Mouse (Mus musculus) gastrocnemius, postnatal 10 days (tissue): ENCODE measurements around the gene Dynlt1f. TPM values are rescaled to one million over a fixed set of nuclear protein-coding genes. Genes with fewer than 3 reads are reported as not detected.
"Not testable (repeated sequence)": the region's sequence is repeated elsewhere in the genome, so short reads cannot be mapped to it uniquely, and the experiment has no call there.

Source experiments
- DNase-seq: peaks from one replicate; pipeline ENCODE4 v3.0.0; 2021; ENCODE audit warnings: mixed read lengths
- long read RNA-seq, 2 experiments: library from polyadenylated mRNA; stranded (forward); transcript quantifications; one replicate each; pipeline ENCODE4 v2.0.0; 2021
- total RNA-seq, 2 experiments: library from RNA; stranded (reverse); gene quantifications; 2 replicates each; pipeline ENCODE4 v1.2.3; 2021

Dynlt1f gene
- total RNA-seq = 10 to 100 TPM; 82.0 to 85.2 TPM
- long read RNA-seq, experiment 1, transcript Dynlt1f-201 (5 exons, 771 nt) = major isoform, 10 of 12 reads
- long read RNA-seq, experiment 1, partial matches to known transcripts = 1 of 12 reads
- long read RNA-seq, experiment 1, other reads (novel, unspliced or antisense) = 1 of 12 reads
- long read RNA-seq, experiment 2, partial matches to known transcripts = 1 of 5 reads
- long read RNA-seq, experiment 2, other reads (novel, unspliced or antisense) = 0 of 5 reads

DNA sequence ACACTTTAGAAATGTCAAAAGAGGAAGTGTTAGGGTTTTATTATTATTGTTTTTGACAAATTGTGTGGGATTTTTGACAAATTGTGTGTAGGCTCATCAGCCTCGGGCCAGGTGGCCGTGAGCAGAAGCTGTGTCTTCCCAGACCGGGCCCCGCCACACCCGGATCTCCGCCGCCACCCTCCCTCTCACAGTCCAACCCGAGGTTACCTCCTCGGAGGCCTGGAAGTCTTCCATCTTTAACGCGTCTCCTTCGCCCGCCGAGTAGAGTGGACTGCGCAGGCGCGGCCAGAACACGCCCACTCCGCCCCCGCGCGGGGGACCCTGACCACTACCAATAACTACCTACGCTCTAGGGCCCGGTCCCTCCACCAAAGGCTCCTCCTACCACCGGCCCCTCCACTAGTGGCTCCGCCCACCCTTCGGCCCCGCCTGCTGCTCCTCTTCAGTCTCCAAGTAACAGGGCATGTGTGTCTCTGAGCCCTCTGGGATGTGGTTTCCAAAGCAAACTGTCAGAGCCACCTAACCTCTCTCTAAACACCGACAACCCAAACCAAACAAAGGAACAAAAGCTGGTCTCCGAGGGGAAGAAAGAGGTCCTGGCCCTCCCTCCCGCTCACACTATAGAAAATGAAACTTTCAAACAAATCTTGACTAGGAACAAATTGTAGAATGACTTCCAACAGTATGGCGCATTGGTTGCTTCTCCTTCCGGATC, at the start of gene Dynlt1f:
Gene Dynlt1f, minus strand, starts transcription at position 334 of the 715 bp plus-strand sequence.
- DNase-seq = peak; percentile 30

DNA sequence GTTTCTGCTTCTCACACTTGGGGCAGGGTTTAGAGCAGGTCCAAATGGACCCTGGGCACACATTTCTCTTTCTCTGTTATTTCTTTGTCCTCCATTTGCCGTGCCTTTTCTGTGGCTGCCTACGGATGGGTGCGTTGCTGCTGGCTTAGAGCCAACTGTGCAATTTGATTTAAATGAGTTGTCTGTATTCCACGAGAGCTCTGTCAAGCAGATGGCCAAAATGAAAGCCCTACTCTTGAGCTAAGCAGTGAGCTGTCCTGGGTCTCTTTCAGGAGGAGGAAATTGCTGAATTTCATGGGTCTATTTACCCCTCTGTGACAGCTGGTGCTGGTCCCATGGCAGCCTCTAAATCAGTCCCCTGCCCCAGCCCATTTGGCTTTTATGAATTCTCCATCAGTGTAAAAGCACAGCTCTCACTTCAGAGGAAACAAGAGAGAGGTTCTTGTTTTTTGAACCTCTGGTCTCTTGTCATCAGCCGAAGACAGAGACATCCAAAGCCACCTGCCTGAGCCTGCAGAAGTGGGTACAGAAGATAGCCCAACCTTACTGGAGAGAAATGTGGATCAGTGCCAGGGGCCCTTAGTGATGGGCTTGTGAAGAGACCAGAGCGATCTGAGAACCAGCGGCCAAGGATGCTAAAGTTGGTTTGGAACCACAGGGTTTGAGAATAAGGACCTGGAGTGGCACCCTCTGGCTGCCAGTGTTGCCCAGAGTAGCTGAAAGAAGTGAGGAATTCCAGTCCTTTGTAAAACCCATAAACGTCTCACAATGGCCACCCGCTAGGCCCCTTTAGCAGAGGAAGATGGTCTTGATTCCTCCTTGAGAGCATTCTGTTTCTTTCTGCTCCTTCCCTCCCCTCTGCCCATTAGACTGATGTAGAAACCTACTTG, 47.9 kb upstream of the Dynlt1f start:
- not testable (repeated sequence) for DNase-seq

DNA sequence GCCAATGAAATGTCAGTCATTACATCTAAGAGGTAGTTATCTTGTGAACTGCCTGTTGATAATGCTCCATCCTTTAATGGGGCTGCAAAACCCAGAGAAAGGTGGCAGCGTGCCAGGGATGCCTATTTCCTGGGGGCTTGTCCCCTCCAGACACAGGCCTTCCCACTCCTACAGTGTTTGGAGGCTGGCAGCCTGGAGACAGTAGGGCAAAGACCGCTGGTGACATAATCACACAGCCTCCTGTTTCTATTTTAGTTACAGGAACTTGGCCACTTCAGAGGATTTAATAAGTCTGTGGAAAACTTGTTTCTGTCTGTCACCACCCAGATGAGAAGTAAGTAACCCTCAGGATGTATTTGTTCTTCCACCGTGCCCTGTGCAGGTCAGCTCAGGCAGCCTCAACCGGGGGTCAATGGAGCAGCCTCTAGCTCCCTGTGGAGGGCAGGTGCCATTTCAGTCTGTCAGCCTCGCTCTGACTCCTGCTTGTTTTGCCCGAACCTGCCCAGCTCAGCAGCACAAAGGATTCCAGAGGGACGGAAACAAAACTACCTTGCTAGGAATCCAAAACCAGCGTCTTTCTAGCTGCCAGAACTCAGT, 47.0 kb upstream of the Dynlt1f start:
- DNase-seq = not testable (repeated sequence)

DNA sequence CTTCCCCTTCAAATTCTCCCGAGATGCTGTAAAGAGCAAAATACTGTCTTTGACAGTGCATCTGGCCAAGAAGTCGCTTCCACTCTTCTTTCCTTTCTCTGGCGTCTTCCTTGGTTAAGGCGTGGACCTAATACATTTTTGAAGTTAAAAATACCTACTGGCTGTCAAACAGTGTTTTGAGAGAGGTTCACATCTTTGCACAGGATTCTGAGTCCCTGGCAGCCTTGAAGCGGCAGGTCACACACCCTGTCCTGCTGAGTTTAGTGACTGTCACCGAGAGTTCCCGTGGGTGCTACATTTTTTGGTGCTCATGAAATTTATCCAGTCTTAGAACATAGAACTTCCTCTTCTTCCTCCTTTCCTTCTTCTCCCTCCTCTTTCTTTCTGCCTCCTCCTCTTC, 44.4 kb upstream of the Dynlt1f start:
- not testable (repeated sequence) for DNase-seq

DNA sequence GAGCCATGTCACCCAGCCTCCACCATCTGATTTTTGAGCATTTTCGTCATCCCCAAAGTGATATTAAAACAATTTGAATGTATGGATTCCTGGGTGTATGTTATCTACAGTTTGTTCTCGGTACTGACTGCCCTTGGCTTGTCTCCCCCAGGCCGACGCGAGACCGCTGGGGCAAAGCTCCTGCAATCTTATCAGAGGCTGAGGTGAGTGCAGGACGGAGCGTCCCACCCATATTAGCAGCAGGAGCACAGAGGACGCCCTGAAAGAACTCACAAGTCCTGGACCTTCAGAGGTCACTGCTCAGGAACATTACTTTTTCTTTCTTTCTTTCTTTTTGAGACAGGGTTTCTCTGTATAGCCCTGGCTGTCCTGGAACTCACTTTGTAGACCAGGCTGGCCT, 43.8 kb upstream of the Dynlt1f start:
- DNase-seq = not testable (repeated sequence)

DNA sequence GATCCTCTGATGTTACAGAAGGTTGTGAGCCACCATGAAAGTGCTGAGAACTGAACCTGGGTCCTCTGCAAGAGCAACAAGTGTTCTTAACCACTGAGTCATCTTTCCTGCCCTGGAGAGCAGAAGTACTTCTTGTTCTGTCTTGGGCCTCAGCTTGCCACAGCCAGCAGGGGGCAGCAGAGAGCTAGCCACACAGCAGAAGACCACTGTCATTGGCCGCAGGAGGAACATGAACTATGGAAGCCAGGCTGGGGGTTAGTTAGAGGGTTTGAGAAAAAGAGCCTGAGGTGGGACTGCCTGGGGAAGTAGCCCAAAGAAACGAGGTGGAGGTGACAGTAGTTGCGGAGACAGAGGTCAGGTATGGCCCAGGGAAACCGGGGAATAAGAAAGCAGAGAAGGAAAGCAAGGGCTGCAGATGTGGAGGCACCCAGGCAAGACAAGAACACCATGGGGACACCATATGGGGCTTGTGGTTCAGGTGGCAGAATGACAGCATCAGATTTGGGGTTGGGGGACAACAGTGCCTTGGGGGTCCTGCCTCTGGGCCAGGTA, 41.6 kb upstream of the Dynlt1f start:
- not testable (repeated sequence) for DNase-seq

DNA sequence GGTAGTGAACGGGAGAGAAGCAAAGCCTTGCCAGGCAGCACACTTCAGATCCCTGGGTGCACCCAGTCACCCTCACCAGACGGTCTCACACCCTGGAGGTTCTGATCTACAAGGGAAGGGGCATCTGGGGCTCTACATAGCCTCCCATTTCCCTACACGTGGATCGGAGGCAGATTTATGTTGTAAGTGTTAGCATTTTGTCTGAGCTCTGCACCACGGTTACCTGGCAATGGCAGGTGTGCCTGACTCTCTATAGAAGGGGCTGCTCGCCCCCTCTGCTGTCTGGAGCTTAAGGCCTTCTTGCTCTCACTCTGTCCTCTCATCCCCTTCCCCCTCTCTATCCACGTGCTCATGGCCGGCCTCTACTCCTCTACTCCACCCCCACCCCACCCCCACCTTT, 40.8 kb upstream of the Dynlt1f start:
- not testable (repeated sequence) for DNase-seq

DNA sequence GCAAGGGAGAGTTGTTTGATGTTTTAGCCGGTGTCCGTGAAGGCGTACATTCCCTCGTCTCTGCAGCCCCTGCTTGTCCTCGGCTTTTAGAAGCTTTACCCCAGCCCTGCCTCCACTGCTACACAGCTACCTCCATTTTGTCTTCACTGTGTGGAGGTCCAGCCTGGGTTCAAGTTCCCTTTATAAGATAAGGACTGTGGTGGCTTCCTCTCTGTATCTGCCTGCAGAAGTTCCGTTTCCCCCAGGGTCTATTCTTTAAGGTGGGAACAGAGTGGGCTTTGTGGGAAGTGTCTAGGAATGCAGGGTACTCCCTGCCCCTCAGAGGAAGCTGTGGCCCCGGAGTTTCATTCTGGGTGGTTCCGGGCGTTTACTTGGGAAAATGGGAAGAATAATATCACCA, 40.0 kb upstream of the Dynlt1f start:
- not testable (repeated sequence) for DNase-seq

DNA sequence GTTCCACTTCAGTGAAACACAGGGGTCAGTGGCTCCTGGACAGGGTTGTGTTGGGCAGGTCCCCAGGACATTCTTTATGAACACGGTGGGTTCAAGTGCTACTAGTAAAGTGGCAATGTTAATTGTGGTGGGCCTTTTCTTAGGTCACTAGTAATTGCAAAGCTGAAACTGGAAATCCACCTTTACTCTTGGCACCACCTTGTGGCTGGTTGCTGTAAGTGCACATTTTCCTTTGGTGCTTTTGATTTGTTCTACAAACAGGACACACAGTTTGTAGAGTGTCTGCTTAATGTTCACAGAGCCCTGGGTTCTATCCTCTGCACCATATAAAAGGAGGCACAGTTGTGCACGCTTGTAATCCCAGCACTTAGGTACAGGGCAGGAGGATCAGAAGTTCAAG, 35.9 kb upstream of the Dynlt1f start:
- DNase-seq = peak; percentile 88

DNA sequence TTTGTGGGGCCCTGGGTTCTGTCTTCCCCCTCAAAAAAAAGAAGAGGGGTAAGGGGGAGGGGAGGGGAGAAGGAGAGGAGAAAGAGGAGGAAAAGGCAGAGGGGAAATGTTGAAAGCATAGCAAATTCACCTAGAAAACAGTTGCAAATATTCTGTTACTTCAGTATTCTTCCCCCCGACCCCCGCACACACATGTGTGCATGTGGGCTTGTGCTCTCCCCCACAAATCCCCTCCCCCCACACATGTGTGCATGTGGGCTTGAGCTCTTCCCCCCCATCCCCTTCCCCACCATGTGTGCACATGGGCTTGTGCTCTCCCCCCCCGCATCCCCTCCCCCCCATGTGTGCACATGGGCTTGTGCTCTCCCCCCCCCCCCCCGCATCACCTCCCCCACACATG, 33.6 kb upstream of the Dynlt1f start:
- DNase-seq = not testable (repeated sequence)

DNA sequence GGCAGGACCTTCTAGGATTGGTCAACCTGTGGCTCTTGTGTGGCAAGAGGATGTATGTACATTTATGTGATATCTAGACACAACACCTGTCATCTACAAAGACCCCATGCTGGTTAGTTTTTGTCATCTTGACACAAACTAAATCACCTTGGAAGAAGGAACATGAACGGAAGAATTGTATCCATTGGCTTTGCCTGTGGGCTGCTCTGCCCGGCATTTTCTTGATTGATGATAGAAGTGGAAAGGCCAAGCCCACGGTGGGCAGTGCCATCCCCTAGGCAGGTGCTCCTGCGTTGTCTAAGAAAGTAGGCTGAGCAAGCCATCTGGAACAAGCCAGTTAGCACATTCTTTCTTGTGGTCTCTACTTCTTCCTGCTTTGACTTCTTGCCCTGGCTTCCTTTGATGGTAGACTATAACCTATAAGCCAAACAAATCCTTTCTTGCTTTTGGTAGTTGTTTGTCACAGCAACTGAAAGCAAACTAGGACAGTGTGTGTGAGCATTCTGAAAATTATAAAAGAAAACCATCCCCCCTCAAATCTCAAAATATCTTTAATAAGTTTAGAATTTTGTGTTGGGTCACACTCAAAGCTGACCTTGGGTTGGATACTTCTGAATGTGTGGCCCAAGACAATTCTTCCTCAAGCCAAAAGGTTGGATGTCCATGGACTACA, 30.7 kb upstream of the Dynlt1f start:
- DNase-seq = not testable (repeated sequence)

DNA sequence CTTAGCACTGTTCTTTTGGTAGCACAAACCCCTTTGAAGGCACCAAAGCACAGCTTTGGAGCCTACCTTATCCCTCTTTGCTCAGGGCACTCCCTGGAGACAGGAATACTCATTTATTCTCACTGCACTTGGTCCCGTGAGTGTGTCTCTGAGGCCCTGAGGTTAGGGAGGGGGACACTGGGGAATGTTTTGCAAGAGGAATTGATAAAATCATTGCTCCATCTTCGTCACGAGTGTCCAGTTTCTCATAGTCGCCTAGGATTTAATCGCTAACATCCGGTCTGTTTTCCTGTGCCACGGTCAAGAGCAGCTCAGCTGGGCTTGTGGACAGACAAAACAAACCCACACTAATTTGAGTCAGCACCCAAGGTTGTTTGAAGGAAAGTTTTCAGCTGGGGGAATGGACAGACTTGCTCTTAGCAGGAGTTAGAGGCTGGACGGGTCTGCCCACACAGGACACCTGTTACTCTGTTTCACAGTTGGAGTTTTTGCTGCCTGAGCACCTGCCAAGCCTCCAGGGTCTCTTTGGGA, 29.7 kb upstream of the Dynlt1f start:
- DNase-seq = not testable (repeated sequence)

DNA sequence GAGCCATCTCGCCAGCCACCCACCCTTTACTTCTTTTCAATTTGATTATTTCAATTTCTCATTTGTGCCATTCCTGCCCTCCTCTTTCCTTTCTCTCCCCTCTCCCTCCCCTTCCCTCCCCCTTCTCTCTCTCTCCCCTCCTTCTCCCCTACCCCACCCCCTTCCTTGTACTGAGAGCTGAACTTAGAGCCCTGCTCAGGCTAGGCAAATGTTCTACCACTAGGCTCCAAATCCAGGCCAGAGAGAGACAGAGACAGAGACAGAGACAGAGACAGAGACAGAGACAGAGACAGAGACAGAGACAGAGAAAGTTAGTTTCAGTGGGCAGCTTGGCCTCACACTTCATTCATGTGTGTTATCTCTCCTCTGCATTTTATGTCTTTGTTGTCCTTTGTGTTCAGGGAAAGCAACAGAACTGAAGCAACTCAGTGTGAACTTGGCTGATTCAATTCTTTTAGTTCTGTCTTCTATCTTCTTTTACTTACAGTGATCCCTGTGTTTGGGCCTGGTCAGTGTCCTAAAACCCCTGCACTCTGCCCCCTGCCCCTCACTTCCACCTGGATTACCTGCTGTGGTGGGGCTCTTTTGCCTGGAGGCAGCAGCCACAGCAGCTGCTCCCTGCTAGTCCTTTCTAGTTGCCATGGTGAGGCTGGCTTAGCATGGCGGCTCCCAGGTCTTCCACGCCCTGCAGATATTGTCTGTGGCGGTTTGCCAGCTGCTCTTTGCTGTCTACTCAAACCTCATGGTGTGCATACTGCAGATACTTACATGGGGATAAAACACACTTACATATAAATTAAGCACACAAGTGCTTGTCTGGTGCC, 29.0 kb upstream of the Dynlt1f start:
- DNase-seq = not testable (repeated sequence)

DNA sequence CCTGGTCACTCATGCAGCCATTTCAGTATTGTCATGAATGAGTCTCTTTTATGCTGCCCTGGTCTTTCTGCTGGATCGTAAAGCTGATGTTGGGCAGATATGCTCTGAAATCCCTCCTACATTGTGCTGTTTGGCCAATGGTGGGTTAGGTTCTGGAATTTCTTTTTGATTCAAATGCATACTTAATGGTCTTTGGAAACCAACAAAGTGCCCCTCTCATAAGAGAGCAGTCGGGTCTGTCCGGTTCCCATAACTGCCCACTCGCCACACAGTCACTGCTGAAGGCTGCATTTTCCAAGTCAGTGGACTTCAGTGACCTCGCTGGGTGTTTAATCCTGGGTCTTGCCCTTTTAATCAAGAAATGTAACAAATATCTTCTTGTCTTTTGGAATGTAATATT, 28.0 kb upstream of the Dynlt1f start:
- DNase-seq = not testable (repeated sequence)

DNA sequence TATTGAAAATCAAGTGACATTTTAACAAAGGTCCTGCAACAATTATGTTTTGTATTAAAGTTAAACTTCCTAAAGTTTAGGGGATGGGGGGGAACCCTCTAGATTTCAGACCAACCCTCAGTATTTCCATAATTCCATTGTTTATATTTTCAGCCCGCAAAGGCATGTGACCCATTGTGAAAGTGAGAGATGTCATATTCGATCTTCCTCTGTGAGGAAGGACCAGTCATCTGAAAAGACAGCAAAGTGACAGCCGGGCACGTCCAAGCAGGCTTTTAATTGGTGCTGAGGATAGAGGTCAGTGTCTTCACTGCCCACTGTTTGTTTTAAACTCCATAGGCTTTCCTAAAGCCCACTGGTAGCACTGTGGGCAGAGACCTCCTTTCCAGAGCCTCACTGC, 26.0 kb upstream of the Dynlt1f start:
- not testable (repeated sequence) for DNase-seq

DNA sequence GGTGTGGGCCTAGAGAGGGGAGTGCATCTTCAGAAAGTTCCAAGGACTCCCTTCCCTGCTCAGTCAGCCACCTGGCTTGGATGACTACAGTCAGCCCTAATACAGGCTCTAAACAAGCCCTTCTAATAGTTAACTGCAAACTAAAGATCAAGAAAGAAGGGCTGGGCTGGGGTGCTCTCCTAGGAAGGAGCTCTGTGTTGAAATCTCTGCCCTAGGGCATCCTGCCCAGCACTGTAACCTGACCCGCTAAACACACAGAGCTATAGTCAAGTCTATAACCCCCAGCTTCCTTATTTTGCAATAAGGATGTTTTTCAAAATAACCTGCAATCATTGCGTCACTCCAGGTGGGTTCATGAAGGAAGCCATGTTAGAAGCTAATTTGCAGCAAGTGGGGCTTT, 22.4 kb upstream of the Dynlt1f start:
- DNase-seq = not testable (repeated sequence)

DNA sequence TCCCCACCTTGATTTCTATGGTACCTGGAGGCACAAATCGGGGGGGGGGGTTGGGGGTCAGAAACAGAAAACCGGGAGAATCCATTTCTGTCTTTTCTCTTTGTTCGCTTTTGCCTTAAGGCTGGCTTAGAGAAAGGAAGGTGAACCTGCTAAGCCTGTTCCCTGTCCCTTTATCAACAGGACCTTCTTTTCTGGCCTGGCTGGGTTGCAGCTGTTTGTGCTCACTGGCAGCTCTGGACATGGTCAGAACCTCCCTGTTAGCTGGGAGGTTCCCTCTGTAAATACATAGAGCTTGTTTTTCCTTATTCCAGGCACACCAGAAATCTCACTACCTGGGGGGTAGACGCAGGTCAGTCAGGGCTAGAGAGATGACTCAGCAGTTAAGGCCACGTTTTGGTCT, 18.6 kb upstream of the Dynlt1f start:
- not testable (repeated sequence) for DNase-seq

DNA sequence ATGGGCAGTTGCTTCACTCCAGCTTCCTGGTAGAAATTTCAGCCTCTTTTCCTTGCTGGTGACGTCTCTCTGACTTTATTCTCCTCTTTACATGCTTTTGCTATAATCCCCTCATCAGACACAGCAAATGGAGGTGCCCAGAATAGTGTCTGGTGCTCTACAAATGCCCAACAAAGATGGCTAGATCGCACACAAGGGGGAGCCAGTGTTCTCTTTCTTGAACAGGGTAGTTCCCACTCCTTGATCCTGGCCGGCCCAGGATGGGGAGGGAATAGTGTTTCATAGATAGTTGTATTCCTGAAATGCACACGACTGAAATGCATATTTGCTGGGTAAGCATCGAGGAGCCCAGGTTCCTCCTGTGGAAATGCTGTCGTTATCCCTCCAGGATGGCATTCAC, 12.8 kb upstream of the Dynlt1f start:
- DNase-seq = not testable (repeated sequence)

DNA sequence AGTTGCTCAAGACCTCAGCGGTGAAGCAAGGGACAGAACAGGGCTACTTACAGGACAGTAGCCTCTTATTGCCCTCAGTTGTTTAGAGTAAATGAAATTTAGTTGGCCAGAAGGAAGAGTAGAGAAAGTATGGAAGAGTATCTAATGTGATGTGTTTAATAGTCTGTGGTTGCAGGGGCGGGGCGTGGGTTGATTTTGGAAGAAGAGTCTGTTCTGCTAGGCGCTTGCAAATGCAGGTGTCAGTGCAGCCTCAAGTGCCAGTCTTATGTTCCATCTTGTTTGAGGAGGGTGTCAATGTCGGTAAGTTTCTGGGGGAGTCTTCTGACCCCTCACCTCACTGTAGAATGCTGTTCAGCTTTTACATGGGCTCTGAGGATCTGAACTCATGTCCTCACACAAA, 9.7 kb upstream of the Dynlt1f start:
- not testable (repeated sequence) for DNase-seq

DNA sequence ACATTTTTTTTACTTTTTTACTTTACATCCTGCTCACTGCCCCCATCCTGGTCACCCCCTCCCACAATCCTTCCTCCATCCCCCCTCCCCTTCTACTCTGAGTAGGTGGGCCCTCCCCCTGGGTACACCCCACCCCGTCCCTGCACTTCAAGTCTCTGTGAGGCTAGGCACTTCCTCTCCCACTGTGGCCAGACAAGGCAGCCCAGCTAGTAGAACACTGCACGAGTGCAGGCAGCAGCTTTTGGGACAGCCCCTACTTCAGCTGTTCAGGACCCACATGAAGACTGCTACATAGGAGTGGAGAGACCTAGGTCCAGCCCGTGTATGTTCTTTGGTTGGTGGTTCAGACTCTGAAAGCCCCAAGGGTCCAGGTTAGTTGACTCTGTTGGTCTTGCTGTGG, 7.1 kb upstream of the Dynlt1f start:
- DNase-seq = not testable (repeated sequence)
